Mouse (Mus musculus): ENCODE data around the gene Abca4. TPM values are rescaled to one million over a fixed set of nuclear protein-coding genes. Genes with fewer than 3 reads are reported as not detected.

Abca4 gene
- total and polyA plus RNA-seq, 3 experiments: 0.15 to 0.49 TPM; not detected in 1

GRCm38 (mm10) chr3:122111141-122111981 is 67.1 kb downstream of the Abca4 start (continued):
- no peak for TF ChIP-seq POLR2AphosphoS5 (IDR thresholded peaks at IDR 0.05; ENCODE audit: borderline replicate concordance, low read depth, low read length)
- TF ChIP-seq SIN3A (IDR thresholded peaks at IDR 0.05; ENCODE audit: low read length): peak; percentile 63; the same call in 1 of the 2 replicates
- no peak for TF ChIP-seq POLR2A (IDR thresholded peaks at IDR 0.05; ENCODE audit: control insufficient read depth in 1 of 2, insufficient read depth in 1 of 2, low read depth in 1 of 2, low read length in 2 of 2, poor library complexity in 1 of 2)
- no peak for TF ChIP-seq MXI1 (IDR thresholded peaks at IDR 0.05; ENCODE audit: low read depth, low read length)
- TF ChIP-seq TCF12 (IDR thresholded peaks at IDR 0.05; ENCODE audit: low read depth, low read length): peak; percentile 95
- TF ChIP-seq NRF1 (IDR thresholded peaks at IDR 0.05; ENCODE audit: insufficient read depth, low read depth, low read length, poor library complexity, severe bottlenecking): no peak
- TF ChIP-seq UBTF (IDR thresholded peaks at IDR 0.05; ENCODE audit: borderline replicate concordance, insufficient read depth, low read depth, low read length): no peak
- TF ChIP-seq ELF1 (IDR thresholded peaks at IDR 0.05; ENCODE audit: low read depth, low read length): peak; percentile 56; the same call in 1 of the 2 replicates
- 0 out of 2 replicates have a peak, but pooled peaks have one; percentile 50 for TF ChIP-seq BHLHE40 (IDR thresholded peaks at IDR 0.05; ENCODE audit: borderline replicate concordance, low read depth, low read length)
- no peak for TF ChIP-seq USF1 (IDR thresholded peaks at IDR 0.05; ENCODE audit: low read depth, low read length)
- TF ChIP-seq GABPA (IDR thresholded peaks at IDR 0.05; ENCODE audit: low read depth, low read length): no peak; the same call in 1 of the 2 replicates
- no peak for TF ChIP-seq E2F4 (IDR thresholded peaks at IDR 0.05; ENCODE audit: borderline replicate concordance, low read depth, low read length)
- TF ChIP-seq CHD2 (IDR thresholded peaks at IDR 0.05; ENCODE audit: low read length): no peak

- no peak overlapping the region for H3K4me3 ChIP-seq (ENCODE audit: control insufficient read depth in 1 of 2, insufficient read depth in 1 of 2, low read depth in 2 of 2, low read length in 2 of 2)
- no peak overlapping the region for H3K9ac ChIP-seq (ENCODE audit: control insufficient read depth, low read depth, low read length, poor library complexity, severe bottlenecking)
- peaks cover 0 to 3% of the 10 kb centered on the region in 2 experiments; a peak in 1 of 4 replicates for H3K4me1 ChIP-seq (ENCODE audit: control insufficient read depth in 1 of 2, insufficient read depth in 2 of 2, low read length in 2 of 2)
- TF ChIP-seq MAFK (IDR thresholded peaks at IDR 0.05; ENCODE audit: borderline replicate concordance, low read depth, low read length) (no peak), MAZ (IDR thresholded peaks at IDR 0.05; ENCODE audit: low read depth, low read length) (no peak), RCOR1 (IDR thresholded peaks at IDR 0.05; ENCODE audit: low read depth, low read length) (no peak), NELFE (IDR thresholded peaks at IDR 0.05; ENCODE audit: low read depth, low read length) (no peak), EP300 (IDR thresholded peaks at IDR 0.05; ENCODE audit: low read depth in 1 of 2, low read length in 2 of 2) (no peak), POLR2AphosphoS5 (IDR thresholded peaks at IDR 0.05; ENCODE audit: borderline replicate concordance, low read depth, low read length) (no peak), POLR2AphosphoS2 (IDR thresholded peaks at IDR 0.05; ENCODE audit: low read length) (no peak), USF2 (IDR thresholded peaks at IDR 0.05; ENCODE audit: borderline replicate concordance in 1 of 2, insufficient read depth in 1 of 2, low read depth in 1 of 2, low read length in 2 of 2) (no peak), MAX (IDR thresholded peaks at IDR 0.05; ENCODE audit: low read length) (no peak), ZMIZ1 (IDR thresholded peaks at IDR 0.05; ENCODE audit: low read depth, low read length) (no peak), RAD21 (IDR thresholded peaks at IDR 0.05; ENCODE audit: low read depth, low read length) (no peak), GATA1 (IDR thresholded peaks at IDR 0.05; ENCODE audit: low read depth, low read length) (no peak), CHD1 (IDR thresholded peaks at IDR 0.05; ENCODE audit: low read depth, low read length) (no peak)
- no peaks in the 10 kb centered on the region for H3K27me3 ChIP-seq (ENCODE audit: control insufficient read depth in 1 of 2, insufficient read depth in 2 of 2, low read length in 2 of 2)
- no peaks in the 10 kb centered on the region; a peak in 1 of 4 replicates for H3K36me3 ChIP-seq (ENCODE audit: control insufficient read depth in 1 of 2, insufficient read depth in 2 of 2, low read length in 2 of 2)
- no peaks in the 10 kb centered on the region for H3K9me3 ChIP-seq (replicated peaks; ENCODE audit: insufficient read depth, low read length)
- no peaks in the 10 kb centered on the region for H3K79me2 ChIP-seq (ENCODE audit: control insufficient read depth, insufficient read depth, low read length, poor library complexity)
- no peak for DNase-seq (ENCODE audit: low read depth, low spot score)
- H3K27ac ChIP-seq (ENCODE audit: control insufficient read depth, low read depth, low read length): no peak overlapping the region
These were observed 74.5 kb downstream of the Abca4 start for GRCm38 (mm10) chr3:122118651-122119214.
